Mouse (Mus musculus) cerebellum, adult 2 months (tissue): Measurements from ENCODE around the gene Selenon. TPM values are rescaled to one million over a fixed set of nuclear protein-coding genes. Genes with fewer than 3 reads are reported as not detected.
"Not testable (repeated sequence)": the region's sequence is repeated elsewhere in the genome, so short reads cannot be mapped to it uniquely, and the experiment has no call there.

Experiments used
- DNase-seq, 2 experiments: peaks; one replicate each; pipeline ENCODE4 v3.0.0; 2021
- H3K27ac ChIP-seq: fragments of 200-500 bp; 2 replicates; pipeline ENCODE4 v1.5.1; 2012; ENCODE audit warnings: low read length, control low read depth, inconsistent platforms; ENCODE audit not compliant: insufficient read depth
- H3K27me3 ChIP-seq: fragments of 200-500 bp; 2 replicates; pipeline ENCODE4 v1.6.1; 2012; ENCODE audit warnings: inconsistent platforms, mild to moderate bottlenecking, low read length, moderate library complexity; ENCODE audit not compliant: control insufficient read depth, insufficient read depth
- H3K4me1 ChIP-seq: fragments of 200-500 bp; 2 replicates; pipeline ENCODE4 v1.6.1; 2011; ENCODE audit warnings: low read length; ENCODE audit not compliant: control insufficient read depth, insufficient read depth
- H3K4me3 ChIP-seq: fragments of 200-500 bp; replicated peaks from 2 replicates; pipeline ENCODE3; 2011; ENCODE audit warnings: mild to moderate bottlenecking, low read depth, low read length, control low read depth; ENCODE audit not compliant: insufficient read depth
- CTCF ChIP-seq: fragments of 200-500 bp; IDR thresholded peaks from 2 replicates; pipeline ENCODE4 v1.5.1; 2011; ENCODE audit warnings: low read depth, mild to moderate bottlenecking, control low read depth, low read length, moderate library complexity, borderline replicate concordance; ENCODE audit not compliant: insufficient read depth
- POLR2A ChIP-seq: fragments of 200-500 bp; IDR thresholded peaks from 2 replicates; pipeline ENCODE4 v1.6.1; 2011; ENCODE audit warnings: low read length, control low read depth, borderline replicate concordance; ENCODE audit not compliant: insufficient read depth
- WGBS: fragments of 180-500 bp; shearing (Covaris S2); methylation state at CpG from one replicate; pipeline ENCODE4 v1.1.7; 2018; 5-methylcytosine and 5-hydroxymethylcytosine counted together
- polyA plus RNA-seq: library from polyadenylated mRNA; depleted of rRNA; stranded (reverse); fragments of >200 nt; gene quantifications from 2 replicates; pipeline ENCODE4 v1.2.3, GENCODE M21; 2012; rRNA removed

The Selenon gene
- polyA plus RNA-seq, 1 experiment, result 37.8 TPM

GRCm38 (mm10) chr4:134497223-134497622 lies 54.7 kb downstream of the Selenon start:
- Histone ChIP-seq H3K27me3 (no peaks in the 10 kb centered on the region), H3K27ac (peak overlapping the region; percentile 97), H3K4me1 (peaks cover 30% of the 10 kb centered on the region), H3K4me3 (peak overlapping the region; percentile 73)
- no peak for TF ChIP-seq CTCF
- TF ChIP-seq POLR2A, result no peak
- no peak for DNase-seq
- 3% methylated on average over 6 of the region's 6 CpGs for WGBS

GRCm38 (mm10) chr4:134496595-134497210 lies 55.3 kb downstream of the Selenon start, which contains the start of gene Paqr7:
Paqr7 (plus strand) TSS chr4:134496697.
- peak within 1 kb of the TSS; percentile 97 for H3K27ac ChIP-seq
- peak within 1 kb of the TSS; percentile 73 for H3K4me3 ChIP-seq
- TF ChIP-seq CTCF, result no peak
- TF ChIP-seq POLR2A, result peak; percentile 88
- peaks cover 30% of the 10 kb centered on the region for H3K4me1 ChIP-seq
- H3K27me3 ChIP-seq, result no peaks in the 10 kb centered on the region
- whole genome bisulfite sequencing, result 1% methylated on average over 35 of the region's 35 CpGs
- DNase-seq, result peak; percentile 91 to 92

GRCm38 (mm10) chr4:134495546-134495923 lies 56.4 kb downstream of the Selenon start:
- DNase-seq, result no peak
- peaks cover 28% of the 10 kb centered on the region for H3K4me1 ChIP-seq
- H3K27me3 ChIP-seq, result no peaks in the 10 kb centered on the region
- TF ChIP-seq CTCF (no peak), POLR2A (no peak)
- no peak overlapping the region for H3K4me3 ChIP-seq
- peak overlapping the region; percentile 97 for H3K27ac ChIP-seq
- 78% methylated on average over 5 of the region's 5 CpGs for WGBS

GRCm38 (mm10) chr4:134494780-134495545 lies 57.0 kb downstream of the Selenon start:
- 77% methylated on average over 16 of the region's 16 CpGs for WGBS
- no peak for TF ChIP-seq POLR2A
- no peak for DNase-seq
- Histone ChIP-seq H3K4me1 (peaks cover 27% of the 10 kb centered on the region), H3K4me3 (no peak overlapping the region), H3K27ac (peak overlapping the region; percentile 2; the same call in 1 of the 2 replicates), H3K27me3 (no peaks in the 10 kb centered on the region)

- not testable (repeated sequence) for DNase-seq, H3K4me3 ChIP-seq, H3K27me3 ChIP-seq, H3K27ac ChIP-seq
- 94% methylated on average over 6 of the region's 6 CpGs for WGBS
- peaks cover 25% of the 10 kb centered on the region for H3K4me1 ChIP-seq
These were observed 57.8 kb downstream of the Selenon start for GRCm38 (mm10) chr4:134494161-134494560.

GRCm38 (mm10) chr4:134491716-134492115 lies 60.2 kb downstream of the Selenon start:
- H3K4me3 ChIP-seq, result no peak overlapping the region
- WGBS, result 61% methylated on average over 6 of the region's 6 CpGs
- no peaks in the 10 kb centered on the region for H3K27me3 ChIP-seq
- H3K27ac ChIP-seq, result no peak overlapping the region
- H3K4me1 ChIP-seq, result peaks cover 20% of the 10 kb centered on the region
- DNase-seq, result no peak
- TF ChIP-seq CTCF (no peak), POLR2A (no peak)

- 86% methylated on average over 11 of the region's 11 CpGs for WGBS
- no peak overlapping the region for H3K4me3 ChIP-seq
- no peak for DNase-seq
- H3K4me1 ChIP-seq, result peaks cover 14% of the 10 kb centered on the region
- no peak overlapping the region for H3K27ac ChIP-seq
- H3K27me3 ChIP-seq, result no peaks in the 10 kb centered on the region
- TF ChIP-seq POLR2A (no peak), CTCF (no peak)
These were observed 61.8 kb downstream of the Selenon start for GRCm38 (mm10) chr4:134489986-134490665.

- Histone ChIP-seq H3K27me3 (no peaks in the 10 kb centered on the region), H3K4me3 (no peak overlapping the region), H3K4me1 (peaks cover 22% of the 10 kb centered on the region), H3K27ac (no peak overlapping the region)
- WGBS, result 97% methylated on average over 5 of the region's 5 CpGs
- TF ChIP-seq CTCF, result no peak
- no peak for TF ChIP-seq POLR2A
- no peak for DNase-seq
These were observed 63.8 kb downstream of the Selenon start for GRCm38 (mm10) chr4:134488211-134488610.

Other genes with a start within 250 kb of the Selenon start
- gene Trim63, start 237.0 kb downstream of the Selenon start, polyA plus RNA-seq, result 0.07 and 0.24 TPM in 2 replicates
- 0.13 and 0.20 TPM in 2 replicates for gene Slc30a2, start 209.0 kb downstream of the Selenon start, polyA plus RNA-seq
- 10.3 and 13.0 TPM in 2 replicates for gene Extl1, start 168.3 kb downstream of the Selenon start, polyA plus RNA-seq
- gene Pafah2, start 155.8 kb downstream of the Selenon start, polyA plus RNA-seq, result 7.1 and 8.9 TPM in 2 replicates
- gene Stmn1, start 83.8 kb downstream of the Selenon start, polyA plus RNA-seq, result 361 and 454 TPM in 2 replicates
- gene Paqr7, start 55.5 kb downstream of the Selenon start, polyA plus RNA-seq, result 86.0 and 99.2 TPM in 2 replicates
- 0.24 and 0.65 TPM in 2 replicates for gene Aunip, start 41.2 kb downstream of the Selenon start, polyA plus RNA-seq
- gene Mtfr1l, start 16.8 kb downstream of the Selenon start, polyA plus RNA-seq, result 146 and 148 TPM in 2 replicates
- gene Man1c1, start 152.1 kb upstream of the Selenon start, polyA plus RNA-seq, result 30.1 and 36.3 TPM in 2 replicates
- gene Ldlrap1, start 215.9 kb upstream of the Selenon start, polyA plus RNA-seq, result 16.0 and 18.5 TPM in 2 replicates